Mouse (Mus musculus): ENCODE measurements around the gene Etnk2. TPM values are rescaled to one million over a fixed set of nuclear protein-coding genes. Genes with fewer than 3 reads are reported as not detected.

Gene Etnk2
- polyA plus RNA-seq, 1 experiment from 2014 or later, result 1.3 TPM

DNA sequence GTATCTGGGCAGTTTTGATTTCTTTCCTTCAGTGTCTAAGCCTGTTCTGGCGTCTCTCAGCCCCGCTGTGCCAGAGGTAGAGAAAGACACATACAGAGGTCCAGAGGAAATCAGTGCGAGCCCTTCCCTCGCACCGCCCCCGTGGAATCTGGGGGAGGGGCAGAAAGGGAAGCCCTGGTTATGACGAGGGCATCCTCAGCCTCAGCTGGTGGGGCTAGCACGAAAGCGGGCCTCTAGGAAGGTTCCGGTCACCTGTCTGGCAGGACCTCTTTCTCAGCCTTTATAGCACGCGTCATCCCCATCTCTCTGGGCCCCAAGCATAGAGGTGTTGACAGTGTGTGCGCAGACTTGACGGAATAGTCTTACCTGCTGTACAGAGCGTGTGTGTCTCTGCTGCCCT is 7.5 kb upstream of the Etnk2 start:
- H3K4me2 ChIP-seq (ENCODE audit: low read depth, severe bottlenecking), result no peak overlapping the region
- no peaks in the 10 kb centered on the region for H3K4me1 ChIP-seq (ENCODE audit: control insufficient read depth, insufficient read depth, low read length)
- H3K27me3 ChIP-seq (ENCODE audit: control insufficient read depth, insufficient read depth, low read length), result no peaks in the 10 kb centered on the region
- DNase-seq (ENCODE audit: low spot score) (no peak), ATAC-seq (ENCODE audit: insufficient number of reproducible peaks, low FRiP score, low TSS enrichment, low read depth) (no peak)
- no peaks in the 10 kb centered on the region for H3K36me3 ChIP-seq (ENCODE audit: control insufficient read depth, insufficient read depth, low read length)
- H3K4me3 ChIP-seq (ENCODE audit: low read depth, low read length), result no peak overlapping the region
- no peak overlapping the region for H3K9ac ChIP-seq (ENCODE audit: low read length)
- no peaks in the 10 kb centered on the region for H3K9me3 ChIP-seq (ENCODE audit: control insufficient read depth, low read length)
- WGBS, result 54% methylated on average over 15 of the region's 15 CpGs
- no peak overlapping the region for H3K27ac ChIP-seq (replicated peaks; ENCODE audit: low read depth, low read length)

DNA sequence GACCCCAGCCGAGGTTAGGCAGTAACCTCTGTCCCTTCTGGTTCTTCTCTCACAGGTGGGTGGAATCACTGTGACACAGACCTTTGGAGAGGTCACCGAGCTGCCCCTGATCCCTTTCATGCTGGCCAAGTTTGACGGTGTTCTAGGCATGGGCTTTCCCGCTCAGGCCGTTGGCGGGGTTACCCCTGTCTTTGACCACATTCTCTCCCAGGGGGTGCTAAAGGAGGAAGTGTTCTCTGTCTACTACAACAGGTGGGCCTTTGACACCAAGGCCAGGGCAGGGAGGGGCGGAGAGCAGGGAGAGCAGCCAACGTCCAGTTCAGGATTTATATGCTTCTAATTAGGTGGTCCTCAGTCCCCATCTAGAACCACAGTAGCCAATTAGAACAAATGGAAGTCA is 7.0 kb upstream of the Etnk2 start:
- no peaks in the 10 kb centered on the region for H3K36me3 ChIP-seq (ENCODE audit: control insufficient read depth, insufficient read depth, low read length)
- H3K27ac ChIP-seq (replicated peaks; ENCODE audit: low read depth, low read length), result no peak overlapping the region
- ATAC-seq (ENCODE audit: insufficient number of reproducible peaks, low FRiP score, low TSS enrichment, low read depth) (no peak), DNase-seq (ENCODE audit: low spot score) (no peak)
- 48% methylated on average over 8 of the region's 8 CpGs for WGBS
- no peak overlapping the region for H3K4me3 ChIP-seq (ENCODE audit: low read depth, low read length)
- no peak overlapping the region for H3K4me2 ChIP-seq (ENCODE audit: low read depth, severe bottlenecking)
- H3K4me1 ChIP-seq (ENCODE audit: control insufficient read depth, insufficient read depth, low read length), result no peaks in the 10 kb centered on the region
- no peaks in the 10 kb centered on the region for H3K27me3 ChIP-seq (ENCODE audit: control insufficient read depth, insufficient read depth, low read length)
- no peaks in the 10 kb centered on the region for H3K9me3 ChIP-seq (ENCODE audit: control insufficient read depth, low read length)
- no peak overlapping the region for H3K9ac ChIP-seq (ENCODE audit: low read length)

DNA sequence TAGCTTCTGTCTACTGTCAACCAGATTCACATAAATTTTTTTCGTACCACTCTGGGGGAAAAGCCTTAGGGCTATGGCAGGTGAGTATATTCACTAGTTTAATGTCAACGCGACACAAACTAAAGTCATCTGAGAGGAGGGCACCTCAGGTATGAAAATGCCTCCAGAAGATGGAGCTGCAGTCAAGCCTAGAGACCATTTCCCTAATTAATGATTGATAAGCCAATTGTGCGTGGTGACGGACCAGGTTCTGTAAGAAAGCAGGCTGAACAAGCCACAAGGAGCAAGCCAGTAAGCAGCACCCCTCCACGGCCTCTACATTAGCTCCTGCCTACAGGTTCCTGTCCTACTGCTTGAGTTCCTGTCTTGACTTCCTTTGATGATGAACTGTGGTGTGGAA is 2.4 kb upstream of the Etnk2 start:
- ATAC-seq (ENCODE audit: insufficient number of reproducible peaks, low FRiP score, low TSS enrichment, low read depth) (no peak), DNase-seq (ENCODE audit: low spot score) (no peak)
- WGBS, result 87% methylated on average over 6 of the region's 6 CpGs
- no peaks in the 10 kb centered on the region for H3K36me3 ChIP-seq (ENCODE audit: control insufficient read depth, insufficient read depth, low read length)
- no peak overlapping the region for H3K9ac ChIP-seq (ENCODE audit: low read length)
- H3K27ac ChIP-seq (replicated peaks; ENCODE audit: low read depth, low read length), result no peak overlapping the region
- peaks cover 3% of the 10 kb centered on the region; the same call in 1 of the 2 replicates for H3K4me1 ChIP-seq (ENCODE audit: control insufficient read depth, insufficient read depth, low read length)
- H3K4me2 ChIP-seq (ENCODE audit: low read depth, severe bottlenecking), result no peak overlapping the region
- H3K4me3 ChIP-seq (ENCODE audit: low read depth, low read length), result no peak overlapping the region
- H3K27me3 ChIP-seq (ENCODE audit: control insufficient read depth, insufficient read depth, low read length), result peaks cover 16% of the 10 kb centered on the region
- no peaks in the 10 kb centered on the region for H3K9me3 ChIP-seq (ENCODE audit: control insufficient read depth, low read length)

DNA sequence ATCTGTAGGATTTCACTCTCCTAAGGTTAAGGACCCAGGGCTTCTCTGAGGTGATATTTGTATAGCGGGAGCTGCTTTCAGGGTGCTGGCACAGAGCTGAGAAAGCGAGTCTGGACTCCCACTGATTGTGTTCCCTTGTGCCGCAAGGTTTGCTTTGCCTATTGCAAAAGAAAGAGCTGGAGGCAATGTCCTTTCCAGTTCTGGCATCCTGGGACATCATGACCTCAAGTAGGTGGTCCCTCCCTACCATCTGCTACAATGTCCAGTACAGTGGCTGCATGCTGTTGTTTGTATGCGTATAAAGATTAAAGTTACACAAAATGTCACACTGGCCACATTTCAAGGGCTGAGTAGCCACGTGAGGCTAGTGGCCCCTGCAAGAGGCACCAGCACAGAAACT is 1.3 kb upstream of the Etnk2 start:
- Histone ChIP-seq H3K27me3 (ENCODE audit: control insufficient read depth, insufficient read depth, low read length) (peaks cover 16% of the 10 kb centered on the region), H3K9me3 (ENCODE audit: control insufficient read depth, low read length) (no peaks in the 10 kb centered on the region), H3K4me3 (ENCODE audit: low read depth, low read length) (no peak overlapping the region), H3K4me2 (ENCODE audit: low read depth, severe bottlenecking) (no peak overlapping the region), H3K4me1 (ENCODE audit: control insufficient read depth, insufficient read depth, low read length) (peaks cover 8% of the 10 kb centered on the region; the same call in 1 of the 2 replicates), H3K36me3 (ENCODE audit: control insufficient read depth, insufficient read depth, low read length) (no peaks in the 10 kb centered on the region), H3K9ac (ENCODE audit: low read length) (no peak overlapping the region), H3K27ac (replicated peaks; ENCODE audit: low read depth, low read length) (no peak overlapping the region)
- DNase-seq (ENCODE audit: low spot score) (no peak), ATAC-seq (ENCODE audit: insufficient number of reproducible peaks, low FRiP score, low TSS enrichment, low read depth) (no peak)
- WGBS, result 92% methylated on average over 5 of the region's 5 CpGs

DNA sequence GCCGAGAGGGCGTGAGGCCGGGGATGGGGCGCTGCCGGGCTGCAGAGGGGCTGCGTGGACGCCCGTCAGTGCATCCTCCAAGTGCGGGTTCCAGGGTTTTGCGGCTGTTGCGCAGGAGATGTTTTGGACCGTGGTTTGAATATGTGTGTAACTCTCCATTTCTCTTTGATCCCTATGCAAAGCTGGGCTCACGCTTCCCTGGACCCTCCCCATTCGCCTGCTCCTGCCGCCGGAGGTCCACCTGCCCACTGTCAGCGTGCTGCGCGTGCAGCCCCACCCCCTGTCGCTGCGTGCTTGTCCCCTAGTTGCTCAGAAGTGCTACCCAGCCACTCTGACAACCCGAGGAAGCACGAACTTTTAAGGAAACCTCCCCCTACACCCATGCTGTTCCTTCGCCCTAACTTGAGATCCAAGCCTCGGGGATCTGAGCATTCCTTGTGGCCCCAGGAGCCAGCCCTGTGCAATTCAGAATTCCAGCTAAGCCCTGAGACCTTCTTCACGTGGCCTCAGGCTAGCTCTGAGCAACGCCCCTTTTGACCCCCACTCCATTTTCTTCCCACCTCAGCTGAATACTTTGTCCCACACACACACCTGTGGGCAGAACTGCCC is 754 bp downstream of the Etnk2 start:
- H3K27me3 ChIP-seq (ENCODE audit: control insufficient read depth, insufficient read depth, low read length), result peaks cover 16% of the 10 kb centered on the region
- no peaks in the 10 kb centered on the region for H3K9me3 ChIP-seq (ENCODE audit: control insufficient read depth, low read length)
- DNase-seq (ENCODE audit: low spot score) (peak; percentile 40), ATAC-seq (ENCODE audit: insufficient number of reproducible peaks, low FRiP score, low TSS enrichment, low read depth) (no peak)
- H3K4me3 ChIP-seq (ENCODE audit: low read depth, low read length), result peak overlapping the region; percentile 35
- peaks cover 19% of the 10 kb centered on the region for H3K4me1 ChIP-seq (ENCODE audit: control insufficient read depth, insufficient read depth, low read length)
- WGBS, result 2% methylated on average over 27 of the region's 27 CpGs
- H3K27ac ChIP-seq (replicated peaks; ENCODE audit: low read depth, low read length), result no peak overlapping the region
- H3K36me3 ChIP-seq (ENCODE audit: control insufficient read depth, insufficient read depth, low read length), result no peaks in the 10 kb centered on the region
- H3K4me2 ChIP-seq (ENCODE audit: low read depth, severe bottlenecking), result peak overlapping the region; percentile 72
- H3K9ac ChIP-seq (ENCODE audit: low read length), result peak overlapping the region; percentile 60

DNA sequence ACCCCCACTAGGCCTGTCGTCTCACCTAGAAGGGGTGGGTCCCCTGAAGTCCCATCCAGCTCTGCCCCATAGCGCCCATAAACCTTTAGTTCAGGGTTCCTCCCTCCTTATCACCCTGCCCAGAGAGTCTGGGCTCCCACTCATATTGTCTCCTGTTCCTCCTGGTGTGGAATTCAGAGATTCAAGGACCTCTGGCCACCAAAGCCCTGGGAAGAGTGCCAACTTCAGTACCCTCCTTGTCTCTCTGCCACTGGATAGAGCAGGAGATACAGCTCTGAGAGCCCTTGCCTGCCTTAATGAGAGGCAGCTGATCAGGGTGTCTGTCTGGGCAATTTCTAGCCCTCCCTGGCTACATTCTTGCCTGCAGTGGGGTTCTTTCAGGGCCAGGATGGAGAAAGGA is 1.5 kb downstream of the Etnk2 start:
- no peak overlapping the region for H3K4me2 ChIP-seq (ENCODE audit: low read depth, severe bottlenecking)
- H3K9me3 ChIP-seq (ENCODE audit: control insufficient read depth, low read length), result no peaks in the 10 kb centered on the region
- H3K4me3 ChIP-seq (ENCODE audit: low read depth, low read length), result no peak overlapping the region
- ATAC-seq (ENCODE audit: insufficient number of reproducible peaks, low FRiP score, low TSS enrichment, low read depth) (no peak), DNase-seq (ENCODE audit: low spot score) (no peak)
- WGBS, result 40% methylated on average over 2 of the region's 2 CpGs
- H3K9ac ChIP-seq (ENCODE audit: low read length), result no peak overlapping the region
- H3K36me3 ChIP-seq (ENCODE audit: control insufficient read depth, insufficient read depth, low read length), result no peaks in the 10 kb centered on the region
- H3K27me3 ChIP-seq (ENCODE audit: control insufficient read depth, insufficient read depth, low read length), result peaks cover 16% of the 10 kb centered on the region
- H3K4me1 ChIP-seq (ENCODE audit: control insufficient read depth, insufficient read depth, low read length), result peaks cover 19% of the 10 kb centered on the region
- H3K27ac ChIP-seq (replicated peaks; ENCODE audit: low read depth, low read length), result no peak overlapping the region

DNA sequence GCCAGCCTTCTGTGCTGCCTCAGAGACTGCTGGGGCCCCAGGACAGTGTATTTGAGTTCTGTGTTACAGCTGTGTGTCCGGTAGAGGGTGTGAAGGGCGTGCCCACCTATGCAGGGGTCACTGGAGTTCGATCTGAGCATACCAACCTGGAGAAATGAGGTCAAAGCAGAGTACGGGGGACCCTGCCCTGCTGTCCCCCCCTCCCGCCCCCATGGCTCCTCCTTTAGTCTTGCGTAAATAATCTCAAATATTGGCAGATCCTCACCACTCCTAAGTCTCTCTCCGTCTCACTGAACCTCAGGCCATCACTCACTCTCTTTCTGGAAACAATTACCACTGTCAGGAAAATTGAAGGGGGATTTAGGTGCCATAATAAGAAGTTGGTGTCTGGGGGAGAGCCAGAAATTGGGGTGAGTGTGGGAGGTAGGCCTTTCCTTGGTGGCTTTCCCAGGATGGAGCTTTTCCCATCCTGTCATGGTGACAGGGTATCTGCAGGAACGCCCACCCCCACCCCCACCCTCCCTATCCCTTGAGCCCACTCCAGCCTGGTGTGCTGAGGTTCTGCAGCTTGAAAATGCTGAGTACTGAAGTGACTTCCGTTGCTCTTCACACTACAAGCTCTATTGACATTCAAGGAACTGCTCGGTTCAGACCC is 3.7 kb downstream of the Etnk2 start:
- ATAC-seq (ENCODE audit: insufficient number of reproducible peaks, low FRiP score, low TSS enrichment, low read depth) (no peak), DNase-seq (ENCODE audit: low spot score) (no peak)
- 23% methylated on average over 10 of the region's 10 CpGs for WGBS
- no peak overlapping the region for H3K4me2 ChIP-seq (ENCODE audit: low read depth, severe bottlenecking)
- H3K27me3 ChIP-seq (ENCODE audit: control insufficient read depth, insufficient read depth, low read length), result peaks cover 16% of the 10 kb centered on the region
- no peak overlapping the region for H3K27ac ChIP-seq (replicated peaks; ENCODE audit: low read depth, low read length)
- no peaks in the 10 kb centered on the region for H3K9me3 ChIP-seq (ENCODE audit: control insufficient read depth, low read length)
- H3K4me1 ChIP-seq (ENCODE audit: control insufficient read depth, insufficient read depth, low read length), result peaks cover 19% of the 10 kb centered on the region
- no peak overlapping the region for H3K4me3 ChIP-seq (ENCODE audit: low read depth, low read length)
- no peaks in the 10 kb centered on the region for H3K36me3 ChIP-seq (ENCODE audit: control insufficient read depth, insufficient read depth, low read length)
- H3K9ac ChIP-seq (ENCODE audit: low read length), result no peak overlapping the region

DNA sequence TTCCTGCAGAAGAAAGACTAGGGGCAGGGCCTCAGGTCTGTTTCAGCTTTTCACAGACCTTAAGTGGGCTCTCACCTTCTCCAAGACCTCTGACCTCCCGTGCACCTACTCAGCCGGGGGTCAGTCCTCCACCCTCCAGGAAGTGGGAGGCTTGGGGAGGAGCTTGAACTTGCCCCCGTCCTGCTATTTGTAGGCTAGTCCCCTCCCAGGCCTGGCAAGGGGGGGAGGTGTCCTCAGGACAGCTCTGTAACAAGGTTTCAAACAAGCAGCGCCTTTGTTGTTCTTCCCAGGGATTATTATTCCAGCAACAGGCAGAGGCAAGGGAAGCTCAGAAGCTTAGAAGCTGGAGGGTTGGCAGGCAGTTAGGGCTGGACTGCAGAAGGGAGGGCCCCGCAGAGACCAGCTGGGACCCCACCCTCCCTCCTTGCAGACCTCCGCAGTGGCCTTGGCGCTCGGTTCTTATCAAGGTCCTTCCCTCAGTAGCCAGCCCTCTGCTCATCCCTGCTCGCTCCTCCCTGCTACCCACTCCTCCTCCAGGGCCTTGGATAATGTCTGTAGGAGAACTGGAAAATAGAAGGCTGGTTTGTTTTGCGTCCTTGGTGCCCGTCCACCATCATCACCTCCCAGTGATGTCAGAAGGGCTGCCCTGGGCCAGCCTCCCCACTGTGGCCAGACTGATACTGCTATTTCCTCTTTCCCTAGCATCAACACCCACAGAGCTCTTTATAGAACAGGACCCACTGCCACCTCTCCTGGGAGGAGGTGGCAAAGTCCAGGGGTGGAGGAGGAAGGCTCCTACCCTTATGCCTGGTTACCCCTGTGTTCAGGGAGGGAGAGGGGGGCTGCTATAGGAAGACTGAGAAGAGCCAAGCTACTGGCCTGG is 4.5 kb downstream of the Etnk2 start:
- H3K4me3 ChIP-seq (ENCODE audit: low read depth, low read length), result no peak overlapping the region
- ATAC-seq (ENCODE audit: insufficient number of reproducible peaks, low FRiP score, low TSS enrichment, low read depth) (no peak), DNase-seq (ENCODE audit: low spot score) (peak; percentile 39)
- H3K27ac ChIP-seq (replicated peaks; ENCODE audit: low read depth, low read length), result no peak overlapping the region
- peaks cover 19% of the 10 kb centered on the region for H3K4me1 ChIP-seq (ENCODE audit: control insufficient read depth, insufficient read depth, low read length)
- H3K9ac ChIP-seq (ENCODE audit: low read length), result 0 out of 2 replicates have a peak overlapping the region, but pooled peaks have one; percentile 27
- H3K9me3 ChIP-seq (ENCODE audit: control insufficient read depth, low read length), result no peaks in the 10 kb centered on the region
- H3K4me2 ChIP-seq (ENCODE audit: low read depth, severe bottlenecking), result peak overlapping the region; percentile 10; the same call in 1 of the 2 replicates
- no peaks in the 10 kb centered on the region for H3K36me3 ChIP-seq (ENCODE audit: control insufficient read depth, insufficient read depth, low read length)
- WGBS, result 5% methylated on average over 11 of the region's 11 CpGs
- H3K27me3 ChIP-seq (ENCODE audit: control insufficient read depth, insufficient read depth, low read length), result peaks cover 16% of the 10 kb centered on the region

Measured in limb, embryonic 11.5 days (tissue).